Mouse (Mus musculus) regulatory T cell (primary cell): Measurements from ENCODE around the gene Fbxo46.
"Not testable (repeated sequence)": the region's sequence is repeated elsewhere in the genome, so short reads cannot be mapped to it uniquely, and the experiment has no call there.

Source experiments
- in situ Hi-C: fragments of 300-600 bp; cut with MboI, MseI; formaldehyde crosslinking; loops from one replicate; pipeline ENCODE4 v1.15.1; 2025; ENCODE audit warnings: high pct_unique_total_duplicates

Gene Fbxo46

GRCm38 (mm10) chr7:19131324-19131848 is 11.7 kb downstream of the Fbxo46 start:
- in situ Hi-C loops = no loop called here

- in situ Hi-C loops = no loop called here
Observed at GRCm38 (mm10) chr7:19136168-19136567, 16.5 kb downstream of the Fbxo46 start.

GRCm38 (mm10) chr7:19136673-19137334 is 17.1 kb downstream of the Fbxo46 start:
- in situ Hi-C loops = no loop called here

GRCm38 (mm10) chr7:19137380-19137779 is 17.7 kb downstream of the Fbxo46 start:
- in situ Hi-C loops = no loop called here

GRCm38 (mm10) chr7:19146793-19147192 is 27.1 kb downstream of the Fbxo46 start:
- in situ Hi-C loops = no loop called here

- in situ Hi-C loops = no loop called here
Observed at GRCm38 (mm10) chr7:19147497-19148045, 27.9 kb downstream of the Fbxo46 start.

- in situ Hi-C loops = no loop called here
Observed at GRCm38 (mm10) chr7:19148180-19148874, 28.7 kb downstream of the Fbxo46 start.

- in situ Hi-C loops = no loop called here
Observed at GRCm38 (mm10) chr7:19148875-19149541, 29.3 kb downstream of the Fbxo46 start, which contains the start of gene Qpctl. Gene Qpctl, minus strand, starts transcription at chr7:19149291.

- in situ Hi-C loops = no loop called here
Observed at GRCm38 (mm10) chr7:19149626-19150025, 30.0 kb downstream of the Fbxo46 start, which contains the start of gene Snrpd2. Gene Snrpd2, plus strand, starts transcription at chr7:19149722.

- in situ Hi-C loops = not testable (repeated sequence)
Observed at GRCm38 (mm10) chr7:19151121-19151520, 31.5 kb downstream of the Fbxo46 start.

- in situ Hi-C loops = no loop called here
Observed at GRCm38 (mm10) chr7:19154796-19155195, 35.1 kb downstream of the Fbxo46 start.

GRCm38 (mm10) chr7:19155825-19156475 is 36.3 kb downstream of the Fbxo46 start:
- in situ Hi-C loops = no loop called here

- in situ Hi-C loops = no loop called here
Observed at GRCm38 (mm10) chr7:19157160-19157800, 37.6 kb downstream of the Fbxo46 start.

- in situ Hi-C loops = no loop called here
Observed at GRCm38 (mm10) chr7:19158601-19159000, 38.9 kb downstream of the Fbxo46 start.

- in situ Hi-C loops = no loop called here
Observed at GRCm38 (mm10) chr7:19159411-19159810, 39.8 kb downstream of the Fbxo46 start.

GRCm38 (mm10) chr7:19160115-19160514 is 40.5 kb downstream of the Fbxo46 start:
- in situ Hi-C loops = no loop called here

GRCm38 (mm10) chr7:19162928-19163327 is 43.3 kb downstream of the Fbxo46 start:
- in situ Hi-C loops = no loop called here

- in situ Hi-C loops = no loop called here
Observed at GRCm38 (mm10) chr7:19163752-19164151, 44.1 kb downstream of the Fbxo46 start.

GRCm38 (mm10) chr7:19164189-19164588 is 44.5 kb downstream of the Fbxo46 start:
- in situ Hi-C loops = no loop called here

- in situ Hi-C loops = no loop called here
Observed at GRCm38 (mm10) chr7:19164978-19165377, 45.3 kb downstream of the Fbxo46 start.
